Mouse (Mus musculus) lung, embryonic 15.5 days (tissue): ENCODE measurements at regions not wholly inside any gene's neighbourhood (a gene's known extent, or its start where the extent isn't known, plus 50 kb on each side); places are given as distances from the start of the nearest gene placed in this dataset.
A peak's percentile ranks its signal among the peaks of the same experiment; 100 is the strongest.

Experiments
- ATAC-seq: fragments of 200-750 bp; cut with Nextera tagmentation; 2 replicates; pipeline ENCODE4 v1.8.0; 2017; ENCODE audit warnings: moderate number of reproducible peaks, borderline replicate concordance; ENCODE audit not compliant: low FRiP score, low TSS enrichment; ENCODE audit errors: extremely low read depth
- H3K27ac ChIP-seq: fragments of 300-500 bp; sonication (generic); 2 replicates; pipeline ENCODE4 v1.5.1; 2015; ENCODE audit warnings: moderate library complexity, mild to moderate bottlenecking, inconsistent platforms
- H3K27me3 ChIP-seq: fragments of 300-500 bp; sonication (generic); 2 replicates; pipeline ENCODE4 v1.6.1; 2015; ENCODE audit warnings: inconsistent platforms
- H3K36me3 ChIP-seq: fragments of 300-500 bp; sonication (generic); 2 replicates; pipeline ENCODE4 v1.6.1; 2015; ENCODE audit warnings: inconsistent platforms
- H3K4me1 ChIP-seq: fragments of 300-500 bp; sonication (generic); 2 replicates; pipeline ENCODE4 v1.6.1; 2015; ENCODE audit warnings: inconsistent platforms
- H3K4me2 ChIP-seq: fragments of 300-500 bp; sonication (generic); 2 replicates; pipeline ENCODE4 v1.6.1; 2015; ENCODE audit warnings: inconsistent platforms, mild to moderate bottlenecking, moderate library complexity
- H3K4me3 ChIP-seq: fragments of 300-500 bp; sonication (generic); 2 replicates; pipeline ENCODE4 v1.5.1; 2015; ENCODE audit warnings: mild to moderate bottlenecking, inconsistent platforms
- H3K9ac ChIP-seq: fragments of 300-500 bp; sonication (generic); 2 replicates; pipeline ENCODE4 v1.6.1; 2015; ENCODE audit warnings: inconsistent platforms
- H3K9me3 ChIP-seq: fragments of 300-500 bp; sonication (generic); 2 replicates; pipeline ENCODE4 v1.6.1; 2016; ENCODE audit warnings: inconsistent platforms
- WGBS: fragments of 180-500 bp; shearing (Covaris S2); methylation state at CpG from one replicate; pipeline ENCODE4 v1.1.7; 2015; 5-methylcytosine and 5-hydroxymethylcytosine counted together

DNA sequence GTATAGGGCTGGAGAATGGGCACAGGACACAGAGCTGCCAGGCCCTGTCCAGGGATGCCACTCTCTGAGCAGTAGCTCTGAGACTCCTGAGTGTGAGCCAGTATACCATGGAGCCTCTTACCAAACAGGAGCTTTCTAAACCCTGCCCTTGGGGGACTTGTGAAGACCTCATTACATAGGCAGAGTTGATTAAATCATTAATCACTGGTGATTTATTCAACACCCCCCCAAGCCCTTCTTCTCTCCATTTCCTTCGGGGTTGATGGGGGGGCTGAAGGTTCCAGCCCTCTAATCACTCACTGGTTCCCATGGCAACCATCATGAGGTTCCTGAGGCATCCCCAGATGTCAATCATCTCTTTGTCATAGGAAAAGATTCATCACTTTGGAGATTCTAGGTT lies 81.0 kb upstream of the Plekha5 start:
- no peak overlapping the region for H3K4me3 ChIP-seq
- H3K36me3 ChIP-seq, result no peaks in the 10 kb centered on the region
- no peaks in the 10 kb centered on the region for H3K27me3 ChIP-seq
- 53% methylated on average over 1 of the region's 1 CpGs for WGBS
- peaks cover 8% of the 10 kb centered on the region for H3K4me1 ChIP-seq
- H3K9ac ChIP-seq, result no peak overlapping the region
- no peaks in the 10 kb centered on the region for H3K9me3 ChIP-seq
- no peak overlapping the region for H3K4me2 ChIP-seq
- ATAC-seq, result no peak
- no peak overlapping the region for H3K27ac ChIP-seq

GRCm38 (mm10) chr6:140339731-140340130 lies 84.1 kb upstream of the Plekha5 start:
- no peak overlapping the region for H3K4me2 ChIP-seq
- H3K9me3 ChIP-seq, result no peaks in the 10 kb centered on the region
- no peak overlapping the region for H3K27ac ChIP-seq
- no peak overlapping the region for H3K9ac ChIP-seq
- no peak for ATAC-seq
- no peaks in the 10 kb centered on the region for H3K27me3 ChIP-seq
- no peak overlapping the region for H3K4me3 ChIP-seq
- H3K4me1 ChIP-seq, result peaks cover 30% of the 10 kb centered on the region
- H3K36me3 ChIP-seq, result no peaks in the 10 kb centered on the region
- WGBS, result 64% methylated on average over 13 of the region's 13 CpGs

- H3K4me3 ChIP-seq, result no peak overlapping the region; the same call in 1 of the 2 replicates
- WGBS, result 46% methylated on average over 19 of the region's 19 CpGs
- no peak overlapping the region for H3K9ac ChIP-seq
- H3K4me2 ChIP-seq, result peak overlapping the region; percentile 26
- H3K9me3 ChIP-seq, result no peaks in the 10 kb centered on the region
- no peak for ATAC-seq
- H3K36me3 ChIP-seq, result no peaks in the 10 kb centered on the region
- H3K27me3 ChIP-seq, result no peaks in the 10 kb centered on the region
- peaks cover 30% of the 10 kb centered on the region for H3K4me1 ChIP-seq
- peak overlapping the region; percentile 85; the same call in 1 of the 2 replicates for H3K27ac ChIP-seq
Measured at GRCm38 (mm10) chr6:140337897-140338749, 85.7 kb upstream of the Plekha5 start.

- peak overlapping the region; percentile 85 for H3K27ac ChIP-seq
Measured at GRCm38 (mm10) chr6:140337083-140337491, 86.8 kb upstream of the Plekha5 start.

DNA sequence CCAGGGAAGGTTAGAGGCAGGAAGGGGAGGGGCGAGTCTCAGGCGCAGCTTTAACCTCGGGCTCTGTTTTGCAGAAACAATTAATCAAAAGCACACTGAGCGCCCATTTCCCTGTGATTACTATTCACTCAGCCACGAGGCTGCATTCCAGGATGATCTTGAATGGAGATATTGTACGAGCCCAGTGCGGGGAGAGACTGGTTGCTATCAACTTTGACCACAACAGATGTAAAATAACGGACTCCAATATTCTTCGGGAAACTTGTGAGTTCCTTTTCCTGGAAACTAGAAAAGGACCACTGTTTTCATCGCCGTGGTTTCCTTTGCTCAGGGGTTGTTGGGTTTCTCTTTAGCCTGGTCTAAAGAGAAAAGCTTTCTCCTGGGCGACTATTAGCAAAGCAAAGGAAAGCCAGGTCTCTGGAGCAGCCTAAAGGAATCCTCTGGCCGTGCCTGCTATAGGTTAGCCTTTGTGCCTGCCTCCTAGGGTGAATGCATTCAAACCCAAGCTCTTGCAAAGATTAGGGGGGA lies 87.4 kb upstream of the Plekha5 start:
- Histone ChIP-seq H3K4me3 (no peak overlapping the region), H3K4me2 (peak overlapping the region; percentile 32), H3K9me3 (no peaks in the 10 kb centered on the region), H3K9ac (no peak overlapping the region), H3K27ac (peak overlapping the region; percentile 85), H3K4me1 (peaks cover 30% of the 10 kb centered on the region), H3K36me3 (no peaks in the 10 kb centered on the region), H3K27me3 (no peaks in the 10 kb centered on the region)
- ATAC-seq, result peak; percentile 58; the same call in 1 of the 2 replicates
- 5% methylated on average over 13 of the region's 13 CpGs for WGBS

More at GRCm38 (mm10) chr6:140337083-140337491, 86.8 kb upstream of the Plekha5 start:
- 0% methylated on average over 3 of the region's 3 CpGs for WGBS
- H3K9ac ChIP-seq, result no peak overlapping the region
- ATAC-seq, result peak; percentile 72; the same call in 1 of the 2 replicates
- H3K36me3 ChIP-seq, result no peaks in the 10 kb centered on the region
- no peaks in the 10 kb centered on the region for H3K9me3 ChIP-seq
- no peak overlapping the region for H3K4me3 ChIP-seq
- peaks cover 30% of the 10 kb centered on the region for H3K4me1 ChIP-seq
- H3K27me3 ChIP-seq, result no peaks in the 10 kb centered on the region
- H3K4me2 ChIP-seq, result peak overlapping the region; percentile 26; the same call in 1 of the 2 replicates

DNA sequence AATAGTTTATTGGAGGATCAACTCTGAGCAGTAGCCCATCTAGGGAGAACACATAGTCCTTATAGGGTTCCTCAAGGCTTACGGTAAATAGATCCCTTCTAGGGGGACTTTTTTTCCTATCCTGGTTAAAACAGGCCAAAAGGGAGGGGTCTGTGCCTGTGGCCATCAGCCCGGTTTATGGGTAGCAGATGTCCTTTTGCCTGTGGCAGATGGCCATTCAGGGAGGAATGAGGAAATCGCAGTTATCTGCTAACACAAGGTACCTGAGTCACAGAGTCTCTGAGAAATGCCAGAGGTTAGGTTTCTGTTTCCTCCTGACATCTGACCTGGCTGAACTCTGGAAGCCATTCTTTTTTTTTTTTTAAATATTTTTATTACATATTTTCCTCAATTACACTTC lies 90.5 kb upstream of the Plekha5 start:
- no peak overlapping the region for H3K4me2 ChIP-seq
- no peak for ATAC-seq
- H3K4me3 ChIP-seq, result no peak overlapping the region
- WGBS, result 71% methylated on average over 3 of the region's 3 CpGs
- no peak overlapping the region for H3K27ac ChIP-seq
- H3K4me1 ChIP-seq, result peaks cover 28% of the 10 kb centered on the region
- H3K9ac ChIP-seq, result no peak overlapping the region
- H3K27me3 ChIP-seq, result no peaks in the 10 kb centered on the region
- no peaks in the 10 kb centered on the region for H3K36me3 ChIP-seq
- no peaks in the 10 kb centered on the region for H3K9me3 ChIP-seq

- H3K27me3 ChIP-seq, result no peaks in the 10 kb centered on the region
- no peaks in the 10 kb centered on the region for H3K36me3 ChIP-seq
- no peak overlapping the region for H3K4me2 ChIP-seq
- 90% methylated on average over 11 of the region's 11 CpGs for WGBS
- no peak for ATAC-seq
- 0 out of 2 replicates have a peak, but pooled peaks cover 3% of the 10 kb centered on the region for H3K4me1 ChIP-seq
- H3K9ac ChIP-seq, result no peak overlapping the region
- H3K27ac ChIP-seq, result no peak overlapping the region
- H3K9me3 ChIP-seq, result no peaks in the 10 kb centered on the region
- H3K4me3 ChIP-seq, result no peak overlapping the region
Measured at GRCm38 (mm10) chr6:140308641-140309040, 115.2 kb upstream of the Plekha5 start.

GRCm38 (mm10) chr6:140306811-140307558 lies 116.9 kb upstream of the Plekha5 start:
- Histone ChIP-seq H3K4me3 (no peak overlapping the region), H3K9me3 (no peaks in the 10 kb centered on the region), H3K9ac (no peak overlapping the region), H3K27ac (no peak overlapping the region), H3K27me3 (no peaks in the 10 kb centered on the region), H3K4me1 (0 out of 2 replicates have a peak, but pooled peaks cover 3% of the 10 kb centered on the region), H3K36me3 (no peaks in the 10 kb centered on the region), H3K4me2 (no peak overlapping the region)
- 87% methylated on average over 6 of the region's 6 CpGs for WGBS
- ATAC-seq, result no peak

DNA sequence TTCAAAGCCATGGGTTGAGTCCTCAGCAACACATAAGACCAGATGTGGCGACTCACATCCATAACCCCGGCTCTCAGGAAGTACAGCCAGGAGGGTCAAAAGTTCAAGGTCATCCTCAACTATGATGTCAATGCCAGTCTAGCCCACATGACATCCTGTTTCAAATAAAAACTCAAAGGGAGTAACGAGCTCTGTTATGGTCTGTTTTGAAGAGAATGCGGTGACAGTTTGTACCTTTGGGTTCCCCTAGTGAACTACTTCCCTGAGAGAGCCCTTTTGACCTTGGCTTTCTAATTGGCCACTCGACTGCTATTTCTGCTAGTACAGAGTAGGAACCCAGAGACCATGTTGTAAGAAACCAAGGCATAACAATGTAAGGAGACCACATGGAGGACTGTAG lies 119.7 kb upstream of the Plekha5 start:
- ATAC-seq, result no peak
- no peak overlapping the region; the same call in 1 of the 2 replicates for H3K27ac ChIP-seq
- 66% methylated on average over 5 of the region's 5 CpGs for WGBS

DNA sequence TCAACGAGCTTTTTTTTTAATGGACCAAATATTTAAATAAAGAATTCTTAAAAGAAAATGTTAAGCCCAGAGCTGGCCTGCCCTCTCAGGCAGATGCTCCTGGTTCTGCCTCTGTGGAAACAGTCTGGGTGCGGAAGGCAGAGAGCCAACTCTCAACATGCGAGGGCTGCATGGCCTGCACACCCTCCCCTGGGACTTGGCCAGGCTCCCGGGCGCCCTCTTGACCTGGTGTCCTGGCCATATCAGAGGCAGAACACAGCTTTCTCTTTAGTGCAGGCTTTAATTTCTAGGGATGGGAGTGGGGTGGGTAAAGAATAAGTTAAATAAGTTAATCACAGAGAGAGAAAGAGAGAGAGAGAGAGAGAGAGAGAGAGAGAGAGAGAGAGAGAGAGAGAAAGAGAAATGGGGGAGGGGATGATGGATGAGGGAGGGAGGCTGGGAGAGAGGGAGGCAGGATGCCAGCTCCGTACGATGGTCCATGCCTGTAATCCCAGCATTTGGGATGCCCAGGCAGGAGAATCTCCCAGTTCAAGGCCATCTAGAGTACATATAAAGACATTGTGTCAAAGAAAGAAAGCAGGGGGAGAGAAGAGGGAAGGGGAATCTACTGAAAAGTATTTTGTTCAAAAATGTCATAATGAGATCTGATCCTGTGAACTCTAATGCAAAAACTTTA lies 123.2 kb upstream of the Plekha5 start:
- WGBS, result 22% methylated on average over 7 of the region's 7 CpGs
- H3K9ac ChIP-seq, result no peak overlapping the region
- H3K27me3 ChIP-seq, result no peaks in the 10 kb centered on the region
- H3K27ac ChIP-seq, result peak overlapping the region; percentile 80
- H3K9me3 ChIP-seq, result no peaks in the 10 kb centered on the region
- no peak overlapping the region for H3K4me2 ChIP-seq
- peaks cover 16% of the 10 kb centered on the region for H3K4me1 ChIP-seq
- H3K4me3 ChIP-seq, result no peak overlapping the region
- no peaks in the 10 kb centered on the region for H3K36me3 ChIP-seq
- ATAC-seq, result peak; percentile 82

More for the DNA sequence above, 119.7 kb upstream of the Plekha5 start:
- Histone ChIP-seq H3K9me3 (no peaks in the 10 kb centered on the region), H3K4me2 (no peak overlapping the region), H3K27me3 (no peaks in the 10 kb centered on the region), H3K9ac (no peak overlapping the region), H3K4me1 (peaks cover 13% of the 10 kb centered on the region; the same call in 1 of the 2 replicates), H3K4me3 (no peak overlapping the region), H3K36me3 (no peaks in the 10 kb centered on the region)

- Histone ChIP-seq H3K4me3 (no peak overlapping the region), H3K36me3 (no peaks in the 10 kb centered on the region), H3K4me2 (no peak overlapping the region), H3K27me3 (no peaks in the 10 kb centered on the region), H3K9me3 (no peaks in the 10 kb centered on the region), H3K27ac (peak overlapping the region; percentile 80), H3K4me1 (peaks cover 16% of the 10 kb centered on the region), H3K9ac (no peak overlapping the region)
- ATAC-seq, result peak; percentile 91
- WGBS, result 43% methylated on average over 7 of the region's 7 CpGs
Measured at GRCm38 (mm10) chr6:140299653-140300052, 124.2 kb upstream of the Plekha5 start.
